Mouse (Mus musculus) cerebellum, postnatal 36 days (tissue): ENCODE measurements around the gene Parn.

Source experiments
- DNase-seq, 2 experiments: peaks; one replicate each; pipeline ENCODE4 v3.0.0; 2021 to 2022; ENCODE audit warnings: mixed read lengths in 2 of 2

Parn gene

DNA sequence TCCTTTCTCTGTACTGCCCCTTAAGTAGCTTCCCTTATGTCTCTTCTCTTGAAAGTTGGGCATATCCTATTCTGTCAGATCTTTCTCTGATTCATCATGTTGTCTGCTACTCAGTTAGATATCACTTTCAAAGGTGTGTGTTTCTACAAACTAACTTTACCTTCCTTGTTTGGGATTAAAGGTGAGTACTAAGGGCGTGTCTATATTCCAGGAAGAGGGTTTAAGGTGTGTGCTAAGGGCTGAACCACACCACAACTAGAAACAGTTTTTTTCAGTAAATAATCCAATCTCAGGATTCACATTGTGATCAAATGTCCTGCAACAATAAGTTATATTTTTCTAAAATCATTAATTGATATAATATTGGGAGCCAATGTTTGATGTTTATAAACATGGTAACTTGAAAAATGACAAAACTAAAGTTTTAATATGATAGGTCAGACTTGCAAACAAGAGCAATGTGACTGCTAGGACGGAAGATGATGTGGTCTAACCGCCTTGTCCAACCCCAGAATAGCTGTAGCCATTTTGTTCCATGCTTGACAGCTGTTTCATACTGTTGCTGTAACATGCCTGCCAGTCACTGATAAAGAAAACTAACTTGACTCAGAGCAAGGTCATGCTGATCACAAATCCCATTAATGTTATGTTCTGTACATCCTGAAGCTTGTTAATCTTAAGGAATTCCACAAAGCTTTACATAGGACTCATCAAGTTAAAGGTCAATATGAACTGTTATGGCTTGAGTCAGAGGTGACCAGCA is 46.0 kb downstream of the Parn start:
- no peak for DNase-seq

DNA sequence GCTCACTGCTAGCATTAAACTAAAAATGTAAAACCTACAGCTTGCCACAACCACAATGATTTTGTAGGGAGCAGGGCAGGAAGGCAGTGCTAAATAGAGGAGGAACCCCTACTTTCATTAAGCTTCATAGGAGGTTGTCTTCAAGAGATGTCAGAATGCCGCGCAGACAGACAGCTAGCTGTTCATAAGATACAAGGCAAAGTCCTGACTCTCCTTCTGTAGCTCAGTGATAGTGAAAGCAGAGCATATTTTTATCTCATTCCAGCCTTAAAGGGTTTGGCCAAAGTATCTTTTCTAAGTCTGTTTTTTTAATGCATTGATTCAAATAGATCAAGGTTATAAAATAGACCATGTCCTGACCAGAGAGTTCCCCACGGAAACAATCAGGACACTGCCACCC is 47.8 kb downstream of the Parn start:
- no peak for DNase-seq

DNA sequence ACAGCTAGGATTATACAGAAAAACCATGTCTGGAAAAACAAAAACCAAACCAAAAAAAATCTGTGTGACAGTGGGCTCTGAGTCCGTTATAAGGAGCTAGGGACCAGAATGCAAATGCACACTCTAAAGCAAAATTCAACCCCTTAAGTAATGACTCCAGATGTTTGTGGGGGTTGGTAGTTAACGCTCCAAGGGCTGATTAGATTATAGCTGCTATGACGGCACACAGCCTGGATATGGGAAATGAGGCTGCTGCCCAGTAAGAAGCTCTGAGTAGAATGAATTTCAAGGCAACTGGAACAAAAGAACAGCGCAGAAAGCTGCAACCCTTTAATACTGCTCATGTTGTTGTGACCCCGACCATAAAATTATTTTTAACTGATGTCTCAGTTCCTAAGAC is 52.7 kb downstream of the Parn start:
- DNase-seq, result no peak

DNA sequence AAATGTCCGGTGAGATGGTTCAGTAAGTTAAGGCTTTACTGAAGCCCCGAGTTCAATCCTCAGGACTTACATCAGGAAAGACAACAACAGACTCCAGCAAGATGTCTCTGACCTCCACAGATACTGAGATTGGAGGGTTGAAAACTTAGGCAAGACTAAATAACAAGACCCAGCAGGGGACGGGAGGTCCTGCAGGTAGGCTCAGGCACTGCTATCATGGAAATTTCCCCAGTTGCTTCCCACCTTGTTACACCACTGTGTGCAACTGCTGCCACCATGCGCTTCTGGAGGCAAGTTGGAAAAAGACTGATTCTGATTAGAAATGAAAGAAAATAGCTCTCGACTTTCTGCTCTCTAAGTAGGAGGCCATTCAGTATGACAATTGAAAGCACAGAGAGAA is 55.4 kb downstream of the Parn start:
- DNase-seq, result no peak

DNA sequence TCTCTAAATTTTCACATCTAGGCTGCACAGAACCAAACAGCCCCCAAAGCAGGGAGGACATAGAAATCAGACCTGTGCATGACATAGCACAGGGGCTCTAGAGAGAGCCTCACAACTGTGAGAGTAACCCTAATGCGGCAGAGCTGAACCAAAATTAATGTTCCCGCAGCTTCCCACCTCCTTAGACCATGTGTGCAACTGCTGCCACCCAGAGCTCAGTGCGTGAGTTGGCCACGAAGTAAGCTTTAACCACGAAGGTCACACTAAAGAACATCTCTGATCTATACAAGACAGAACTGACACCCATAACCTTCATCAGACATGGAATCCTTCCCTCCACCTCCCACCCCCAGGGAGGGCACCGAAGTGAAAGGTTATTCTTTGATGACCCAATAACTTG is 55.9 kb downstream of the Parn start:
- no peak for DNase-seq

DNA sequence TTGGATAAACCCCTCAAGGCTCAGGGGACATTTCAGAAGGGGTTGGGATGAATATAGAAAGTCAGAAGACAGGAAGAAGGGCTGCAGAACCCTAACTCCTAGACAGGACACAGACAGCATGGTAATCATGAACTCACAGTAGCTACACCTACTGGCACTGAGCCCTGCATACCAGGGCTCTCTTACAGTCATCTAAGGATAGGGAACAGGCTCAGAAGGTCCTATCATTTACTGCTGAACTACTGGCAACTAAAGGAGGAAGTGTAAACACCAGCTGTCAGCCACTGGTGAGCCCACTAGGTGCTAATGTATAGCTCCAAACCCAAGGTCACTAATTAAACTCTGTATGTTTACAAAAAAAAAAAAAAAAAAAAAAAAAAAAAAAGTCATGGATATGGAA is 56.6 kb downstream of the Parn start:
- DNase-seq, result no peak

DNA sequence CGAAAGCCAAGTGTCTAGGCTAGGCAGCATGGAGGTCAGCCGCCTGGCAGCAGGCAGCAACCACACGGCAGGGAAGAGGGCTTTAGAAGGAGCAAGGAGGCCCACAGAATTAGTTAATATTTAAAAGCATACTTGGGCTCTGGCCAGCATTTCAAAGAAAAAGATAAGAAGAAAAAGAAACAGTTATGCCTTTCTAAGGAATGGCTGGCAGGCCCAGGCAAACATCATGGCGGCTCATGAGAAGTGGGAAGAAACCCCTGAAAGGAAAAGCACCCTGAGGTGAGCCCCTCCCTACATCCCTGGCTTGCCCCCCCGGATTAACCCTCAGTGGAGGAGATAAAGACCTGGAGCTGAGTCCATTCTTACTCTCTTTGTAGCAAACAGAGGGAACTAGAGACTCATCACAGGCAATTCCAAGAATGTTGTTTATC is 57.0 kb downstream of the Parn start:
- DNase-seq, result no peak

DNA sequence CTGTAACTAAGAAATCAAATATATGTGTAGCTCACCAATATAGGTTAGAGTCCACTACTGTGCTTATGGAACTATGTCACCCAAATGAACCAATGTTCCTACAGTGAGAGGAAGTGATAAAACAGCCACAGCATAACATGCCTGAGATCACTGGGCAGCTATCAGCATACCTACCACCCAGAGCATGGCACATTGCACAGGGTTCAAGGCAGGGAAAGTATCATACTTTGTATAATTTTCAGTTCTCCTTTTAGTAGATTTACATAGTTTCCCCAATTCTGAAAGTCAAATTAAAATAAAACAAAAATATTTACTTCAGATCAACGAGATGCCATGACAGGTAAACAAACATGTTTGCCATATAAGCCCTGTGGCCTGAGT is 59.3 kb downstream of the Parn start:
- no peak for DNase-seq

DNA sequence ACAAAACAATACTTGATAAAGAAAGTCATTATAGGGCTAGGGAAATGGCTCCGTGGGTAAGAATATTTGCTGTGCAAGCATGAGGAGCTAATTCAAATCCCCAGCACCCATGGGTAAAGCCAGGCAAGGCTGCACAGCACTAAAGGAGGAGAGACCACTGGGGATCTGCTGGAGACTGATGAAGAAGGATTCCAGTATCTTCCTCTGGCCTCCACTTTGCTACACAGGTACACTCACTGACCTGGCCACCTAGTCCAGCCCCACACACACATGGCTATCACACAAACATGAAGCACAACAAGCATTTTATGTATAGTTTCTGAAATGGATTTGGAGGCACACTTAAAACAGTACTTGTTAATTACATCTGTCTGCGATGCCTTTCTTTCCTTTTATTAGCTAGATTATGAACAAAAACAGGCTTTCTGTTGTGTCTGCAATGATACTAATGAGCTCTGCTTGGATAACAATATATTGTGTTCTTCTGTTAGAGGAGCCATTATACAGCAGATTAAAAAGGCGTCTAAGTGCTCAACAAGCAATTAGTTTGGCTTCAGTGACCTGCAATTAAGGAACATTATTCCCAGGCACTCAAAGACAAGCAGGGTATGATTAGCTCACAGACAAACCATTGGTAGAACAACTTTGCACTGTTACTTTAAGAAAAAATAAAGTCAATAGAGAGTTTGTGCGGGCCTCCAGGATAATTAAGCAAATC is 59.8 kb downstream of the Parn start:
- no peak for DNase-seq

DNA sequence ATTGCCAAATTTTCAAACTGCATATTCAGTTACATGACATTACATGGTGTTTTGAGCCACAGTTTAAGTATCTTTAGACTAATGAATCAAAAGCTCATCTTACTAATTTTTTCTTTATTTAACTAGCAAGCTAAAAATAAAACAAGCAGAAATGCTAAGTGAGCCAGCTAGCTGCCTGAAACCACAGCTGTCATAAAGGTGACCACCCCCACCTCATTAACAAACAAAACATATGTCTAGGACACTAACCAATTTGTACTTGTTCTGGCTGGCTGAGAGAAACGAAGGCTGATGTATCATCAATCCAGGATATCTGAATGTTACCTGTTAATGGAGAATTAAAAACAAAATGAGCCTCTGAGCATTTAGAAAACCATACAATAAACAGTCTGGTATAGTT is 65.2 kb downstream of the Parn start:
- DNase-seq, result no peak

DNA sequence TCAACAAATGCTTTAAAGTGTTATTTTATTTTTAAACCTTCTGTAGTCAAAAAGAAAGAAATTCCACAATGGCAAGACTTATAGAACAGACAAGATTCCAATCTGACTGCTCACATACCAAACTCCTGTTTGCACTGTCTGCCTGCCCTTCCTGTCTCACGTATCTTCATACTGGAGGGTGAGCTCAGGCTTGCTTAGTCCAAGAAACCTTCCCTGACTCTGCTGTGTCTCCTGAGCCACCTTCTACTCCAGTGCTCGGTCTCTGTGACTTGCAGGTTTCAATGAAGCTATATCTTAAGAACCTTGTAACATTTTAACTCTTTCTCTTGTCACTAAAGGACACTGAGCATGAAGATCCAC is 78.9 kb downstream of the Parn start:
- DNase-seq, result no peak

DNA sequence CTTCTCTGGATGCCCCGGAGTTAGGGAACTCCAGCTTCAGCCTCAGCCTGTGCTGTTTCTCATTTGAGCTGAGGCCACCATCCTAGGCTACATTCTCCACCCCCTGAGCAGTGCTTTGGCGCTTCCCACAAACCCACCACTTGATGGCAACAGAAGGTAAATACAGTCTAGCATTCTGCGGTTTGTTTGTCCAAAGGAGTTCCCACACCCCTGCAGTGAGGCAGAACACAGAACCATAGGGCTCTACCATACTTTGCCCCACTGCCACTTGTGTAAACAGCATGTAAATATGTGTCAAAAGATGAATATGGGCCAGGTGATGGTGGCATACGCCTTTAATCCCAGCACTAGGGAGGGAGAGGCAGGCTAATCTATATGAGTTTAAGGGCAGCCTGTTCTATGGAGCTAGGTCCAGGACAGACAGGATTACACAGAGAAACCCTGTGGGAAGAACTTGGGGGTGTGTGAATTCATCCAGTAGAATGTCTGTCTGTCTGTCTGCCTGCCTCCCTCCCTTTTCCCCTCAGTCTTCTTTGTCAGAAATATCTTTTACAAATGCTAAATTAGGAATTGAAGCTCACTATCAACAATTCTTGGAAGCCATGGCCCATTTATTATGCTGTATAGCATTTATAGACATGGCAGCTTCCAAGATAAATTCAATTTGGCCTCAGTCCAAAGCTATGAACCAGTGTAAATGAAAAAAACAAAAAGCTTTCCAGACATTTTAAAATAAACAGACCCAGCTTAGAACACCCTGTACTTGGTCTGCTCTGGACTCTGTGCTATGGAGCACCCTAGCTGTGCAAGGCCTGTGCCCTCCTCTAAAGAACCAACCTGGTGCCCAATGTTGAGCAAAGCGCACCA is 79.6 kb downstream of the Parn start:
- DNase-seq, result no peak

DNA sequence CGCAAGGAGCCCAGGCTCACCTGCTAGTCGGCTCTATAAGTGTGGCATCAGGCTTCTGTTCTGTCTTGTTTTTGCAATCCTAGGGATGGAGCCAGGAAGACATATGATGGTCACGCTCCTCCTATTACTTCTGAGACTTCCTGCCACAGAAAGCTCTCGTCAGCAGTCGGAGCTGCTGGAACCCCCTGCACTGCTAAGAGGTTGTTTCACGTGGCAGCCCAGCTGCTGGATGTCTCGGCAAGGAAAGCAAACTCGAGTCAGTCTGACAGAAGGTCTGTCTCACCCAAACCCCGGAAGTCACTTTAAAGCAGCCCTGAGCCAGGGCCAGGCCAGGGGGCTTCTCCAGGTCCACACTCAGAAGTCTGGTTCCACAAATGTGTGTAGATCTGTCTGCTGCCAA is 82.7 kb downstream of the Parn start:
- DNase-seq, result no peak

DNA sequence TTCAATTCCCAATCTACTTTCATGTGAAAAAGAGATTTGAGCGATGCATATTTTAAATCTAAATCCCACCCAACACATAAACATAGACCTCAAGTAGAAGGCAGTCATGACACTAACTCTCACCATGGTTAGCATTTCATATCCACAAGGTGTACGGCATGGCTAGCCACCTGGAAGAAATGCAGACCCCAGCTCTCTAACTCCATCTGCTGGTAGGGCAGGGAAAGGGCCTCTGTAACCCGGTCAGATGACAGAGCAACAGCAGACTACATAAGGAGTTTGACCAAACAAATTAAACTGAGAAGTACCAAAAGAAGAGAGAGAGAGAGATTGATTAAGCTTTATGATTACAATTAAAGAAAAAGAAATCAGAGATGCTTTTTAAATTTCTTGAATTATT is 87.2 kb downstream of the Parn start:
- DNase-seq, result no peak

DNA sequence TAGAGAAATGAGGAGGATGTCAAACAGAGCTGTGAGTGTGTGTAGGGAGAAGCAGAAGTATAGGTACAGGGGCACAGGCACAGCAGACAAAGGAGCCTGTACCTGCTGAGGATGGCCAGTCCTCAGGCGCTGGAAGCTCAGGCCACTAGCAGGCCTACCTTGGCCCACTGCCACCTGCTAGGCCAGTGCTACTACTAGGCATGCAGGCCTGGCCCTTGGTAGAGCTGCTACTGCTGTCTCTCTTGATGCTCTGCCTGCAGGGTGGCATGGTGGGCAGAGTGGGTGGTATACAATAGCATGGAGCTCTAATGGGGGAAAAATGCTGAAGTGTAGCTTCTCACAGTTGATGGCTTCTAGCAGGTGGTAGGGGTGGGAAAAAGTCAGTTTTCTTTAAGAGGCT is 88.0 kb downstream of the Parn start:
- peak in 1 of 2 experiments; percentile 29 for DNase-seq

DNA sequence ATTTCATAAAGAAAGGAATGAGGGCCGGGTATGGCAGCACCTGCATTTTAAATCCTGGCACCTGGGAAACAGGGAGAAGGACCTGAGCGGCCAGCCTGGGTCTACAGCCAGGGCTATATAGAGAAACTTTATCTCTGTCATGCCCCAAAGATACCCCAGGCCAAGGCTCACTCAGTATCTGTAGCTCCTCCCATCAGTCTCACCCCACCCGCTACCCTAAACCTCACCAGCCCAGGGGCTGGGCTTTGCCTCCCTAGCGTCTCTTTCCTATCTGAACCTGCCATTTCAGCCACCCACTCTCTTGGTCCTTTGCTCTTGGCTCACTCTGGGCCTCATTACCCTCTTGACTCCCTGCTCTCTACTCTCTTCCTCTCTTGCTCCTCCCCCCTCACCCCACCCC is 92.7 kb downstream of the Parn start:
- DNase-seq, result no peak

DNA sequence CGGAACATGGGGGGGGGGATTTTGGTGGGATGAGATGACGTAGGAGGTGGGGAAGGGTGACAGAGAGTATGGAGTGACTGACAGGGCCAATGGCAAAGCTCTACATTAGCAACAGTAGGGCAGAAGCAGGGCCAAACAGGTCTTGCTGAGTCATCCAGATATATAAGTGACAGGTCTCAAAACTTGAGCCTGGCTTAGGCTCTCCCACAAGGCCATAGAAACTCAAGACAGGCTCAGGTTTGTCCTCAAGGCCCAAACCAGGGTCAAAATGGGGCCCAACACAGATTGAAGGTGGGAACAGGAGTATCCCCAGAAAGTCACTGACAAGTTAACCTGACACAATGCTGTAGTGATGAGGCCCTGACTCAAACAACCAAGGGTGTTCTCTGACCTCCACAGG is 99.7 kb downstream of the Parn start:
- DNase-seq, result no peak

DNA sequence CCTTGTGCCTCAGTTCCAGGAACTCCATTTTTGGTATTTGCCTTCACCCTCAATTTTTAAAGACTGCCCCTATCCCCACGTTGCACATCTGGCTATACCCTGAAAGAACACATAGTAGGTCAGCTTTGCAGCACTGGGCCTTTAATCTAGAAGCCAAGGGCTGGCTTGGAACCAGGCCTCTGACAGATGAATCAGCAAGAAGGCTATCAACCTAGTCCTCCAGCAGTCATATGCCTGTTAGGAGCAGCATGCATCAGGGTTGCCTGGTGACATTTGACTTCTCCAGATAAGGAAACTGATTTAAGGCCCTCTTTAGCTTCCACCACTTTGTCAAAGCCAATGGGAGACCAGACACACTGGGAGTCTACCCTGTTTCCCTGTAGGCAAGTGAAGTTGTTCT is 100.4 kb downstream of the Parn start:
- DNase-seq, result no peak

DNA sequence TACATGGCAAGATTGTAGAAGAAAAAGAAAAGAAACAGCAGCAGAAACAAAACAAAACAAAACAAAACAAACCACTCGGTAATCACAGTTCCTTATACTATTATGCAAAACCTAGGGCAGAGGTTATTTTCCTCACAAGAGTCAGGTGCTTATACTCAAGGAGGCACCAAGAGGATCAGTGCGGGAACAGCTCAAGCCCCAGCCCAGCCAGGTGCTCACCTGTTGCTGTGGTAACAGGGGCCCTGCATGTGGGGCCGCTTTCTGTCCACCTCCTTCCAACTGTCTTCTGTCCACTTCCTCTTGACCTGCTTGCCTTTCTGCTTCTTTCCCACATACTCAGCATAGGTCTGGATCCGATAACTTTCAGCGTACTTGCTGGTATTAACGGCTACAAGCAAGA is 101.6 kb downstream of the Parn start:
- DNase-seq, result no peak

DNA sequence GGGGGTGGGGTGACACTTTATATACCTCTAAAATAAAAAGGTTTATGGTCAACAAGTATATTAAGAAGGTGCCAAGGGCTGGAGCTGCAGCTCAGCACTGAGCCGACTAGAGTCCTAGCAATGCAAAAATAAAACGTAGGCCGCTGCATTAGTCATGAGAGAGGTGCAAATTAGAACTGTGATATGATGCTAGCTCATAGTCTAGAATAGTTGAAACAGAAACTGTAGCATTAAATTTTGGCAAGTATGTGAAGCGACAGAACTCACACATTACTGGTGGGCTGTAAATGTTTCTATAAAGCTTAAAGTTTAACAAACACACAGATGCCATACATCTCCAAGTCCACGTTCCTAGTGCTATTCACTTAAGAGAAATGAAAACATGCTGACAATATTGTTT is 102.7 kb downstream of the Parn start:
- no peak for DNase-seq

DNA sequence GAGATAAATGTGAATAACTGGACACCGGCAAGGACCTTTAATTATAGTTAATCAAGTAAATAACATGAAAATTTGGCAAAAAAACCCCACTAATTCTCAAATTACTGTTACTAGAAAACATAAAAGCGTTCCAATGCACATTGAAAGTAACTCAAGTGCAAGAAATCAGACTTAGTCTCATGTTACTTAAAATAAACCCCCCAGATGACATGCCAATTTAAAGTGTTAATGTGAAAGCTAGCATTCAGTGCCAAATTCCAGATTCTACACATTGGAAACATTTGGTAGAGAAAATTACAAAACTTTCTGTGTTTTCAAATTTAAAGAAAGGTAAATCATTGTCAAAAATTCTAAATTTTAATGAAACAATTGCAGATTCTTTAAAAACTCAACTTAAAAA is 110.2 kb downstream of the Parn start:
- DNase-seq, result no peak

DNA sequence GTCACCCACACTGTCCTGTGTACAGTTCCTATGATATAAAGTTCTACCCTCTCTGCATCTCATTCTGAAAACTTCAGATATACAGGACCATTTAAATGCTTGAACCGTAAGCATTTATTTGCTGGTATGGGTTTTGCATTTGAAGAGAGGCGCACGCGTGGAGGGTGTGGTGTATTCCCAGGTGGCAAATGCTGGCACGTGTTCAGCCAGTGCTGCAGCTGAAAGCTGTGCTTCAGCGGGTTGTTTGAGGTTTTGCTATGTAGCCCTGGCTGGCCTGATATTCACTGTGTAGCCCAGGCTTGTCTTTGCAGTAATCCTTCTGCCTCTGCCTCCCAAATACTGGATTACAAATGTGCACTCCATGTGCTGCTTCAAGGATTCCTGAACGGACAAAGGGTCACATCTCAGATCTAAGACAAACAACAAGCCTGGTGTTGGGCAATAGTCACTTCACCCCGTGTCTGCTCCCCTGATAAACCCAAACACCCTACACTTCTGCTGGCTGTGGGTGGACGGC is 111.0 kb downstream of the Parn start:
- DNase-seq, result no peak

DNA sequence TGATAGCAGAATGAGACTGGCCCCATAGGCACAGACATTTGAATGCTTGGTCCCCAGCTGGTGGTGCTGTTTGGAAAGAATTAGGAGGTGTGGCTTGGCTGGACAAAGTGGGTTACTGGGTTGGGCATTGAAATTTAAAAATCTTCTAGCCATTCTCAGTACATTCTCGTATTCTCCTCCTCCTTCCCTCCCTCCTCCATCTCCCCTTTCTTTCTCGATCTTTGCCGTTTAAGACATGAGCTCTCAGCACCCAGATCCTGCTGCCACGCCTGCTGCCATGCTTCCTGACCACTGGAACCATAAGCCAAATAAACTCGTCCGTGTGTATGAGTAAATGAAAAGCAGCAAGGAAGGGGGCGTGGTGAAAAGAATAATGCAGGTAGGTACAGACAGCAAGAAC is 111.5 kb downstream of the Parn start:
- no peak for DNase-seq

DNA sequence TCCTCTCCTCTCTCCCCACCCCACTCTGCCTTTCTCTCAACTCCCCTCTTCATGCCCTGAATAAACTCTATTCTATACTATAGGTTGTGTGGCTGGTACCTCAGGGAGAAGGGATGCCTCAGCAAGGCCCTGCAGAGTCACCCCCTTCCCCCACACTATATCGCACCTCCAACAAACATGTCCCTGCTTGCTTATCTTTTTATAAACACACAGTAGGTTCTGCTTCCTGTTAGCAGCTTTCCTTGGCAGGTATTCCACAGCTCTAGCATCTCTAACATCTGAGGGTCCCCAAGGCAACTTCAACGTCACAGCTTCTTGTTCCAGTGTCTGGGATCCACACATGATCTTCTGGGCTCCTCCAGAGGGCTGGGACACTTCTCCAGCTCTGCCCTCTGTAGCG is 117.3 kb downstream of the Parn start:
- no peak for DNase-seq
